In genomic region chr4:127170866-127171265, GRCm38 (mm10) we compare ENCODE assay signal across 15 mouse cellular contexts. TPM values are rescaled to one million over a fixed set of nuclear protein-coding genes. Genes with fewer than 3 reads are reported as not detected.
DNase-seq lines count a peak whose midpoint lies in the region; ATAC-seq and TF ChIP-seq lines count a peak whose summit lies in the region.
"Had no signal": no experiment of that assay in that cellular context is flagged by ENCODE, and none has a peak within 500 bp of the region (broad histone marks: within the 10 kb centered on the region; RNA-seq: fewer than 3 reads in every experiment).

No protein-coding gene starts in this region.

- peaks cover 21% of the 10 kb centered on the region for H3K4me1 ChIP-seq in forebrain, embryonic 14.5 days (ENCODE audit: control insufficient read depth, insufficient read depth, low read length)
- peaks cover 26% of the 10 kb centered on the region for H3K4me1 ChIP-seq in forebrain, embryonic 10.5 days
- peaks cover 21% of the 10 kb centered on the region; the same call in 1 of the 2 replicates for H3K4me1 ChIP-seq in midbrain, postnatal 0 days (ENCODE audit: insufficient read depth, low read length)

- H3K36me3 ChIP-seq in forebrain, embryonic 14.5 days (ENCODE audit: control insufficient read depth, insufficient read depth, low read length), result no peaks in the 10 kb centered on the region
- H3K36me3 ChIP-seq in forebrain, embryonic 10.5 days (replicated peaks), result no peaks in the 10 kb centered on the region
- H3K36me3 ChIP-seq in midbrain, postnatal 0 days (ENCODE audit: insufficient read depth, low read length), result no peaks in the 10 kb centered on the region
- H3K36me3 ChIP-seq: heart, embryonic 10.5 days had no signal

- H3K4me2 ChIP-seq in forebrain, embryonic 14.5 days (ENCODE audit: low read length), result peak overlapping the region; percentile 16; the same call in 1 of the 2 replicates
- H3K4me2 ChIP-seq in midbrain, postnatal 0 days (ENCODE audit: low read depth, low read length, poor library complexity, severe bottlenecking), result peak overlapping the region; percentile 38
- H3K4me2 ChIP-seq: liver, embryonic 11.5 days had no signal

- no peak overlapping the region for H3K9ac ChIP-seq in forebrain, embryonic 14.5 days (ENCODE audit: low read length)
- H3K9ac ChIP-seq in midbrain, postnatal 0 days (replicated peaks; ENCODE audit: low read length, poor library complexity, severe bottlenecking), result no peak overlapping the region; the same call in 1 of the 2 replicates

- no peak overlapping the region for H3K4me3 ChIP-seq in forebrain, embryonic 14.5 days (ENCODE audit: low read depth, low read length)
- no peak overlapping the region for H3K4me3 ChIP-seq in forebrain, embryonic 10.5 days
- no peak overlapping the region for H3K4me3 ChIP-seq in midbrain, postnatal 0 days (ENCODE audit: low read depth, low read length)
- H3K4me3 ChIP-seq: heart, embryonic 10.5 days had no signal

- no peaks in the 10 kb centered on the region for H3K9me3 ChIP-seq in forebrain, embryonic 14.5 days (replicated peaks; ENCODE audit: control insufficient read depth, low read length)
- no peaks in the 10 kb centered on the region for H3K9me3 ChIP-seq in forebrain, embryonic 10.5 days
- H3K9me3 ChIP-seq in midbrain, postnatal 0 days (ENCODE audit: low read length), result no peaks in the 10 kb centered on the region
- H3K9me3 ChIP-seq: heart, embryonic 10.5 days had no signal

- 18% methylated on average over 5 of the region's 5 CpGs for WGBS in forebrain, embryonic 14.5 days
- 55% methylated on average over 5 of the region's 5 CpGs for WGBS in forebrain, embryonic 10.5 days
- WGBS in midbrain, postnatal 0 days, result 24% methylated on average over 5 of the region's 5 CpGs

- no peak overlapping the region for H3K27ac ChIP-seq in forebrain, embryonic 14.5 days (ENCODE audit: low read depth, low read length)
- H3K27ac ChIP-seq in forebrain, embryonic 10.5 days, result no peak overlapping the region
- no peak overlapping the region for H3K27ac ChIP-seq in midbrain, postnatal 0 days (ENCODE audit: low read depth, low read length)
- H3K27ac ChIP-seq: heart, embryonic 10.5 days had no signal

- DNase-seq in forebrain, embryonic 14.5 days (ENCODE audit: low spot score), result peak; percentile 69
- DNase-seq in forebrain, embryonic 10.5 days (ENCODE audit: extremely low spot score, low spot score), result no peak
- peak; percentile 91 for DNase-seq in brain, adult 2 months (ENCODE audit: low read depth, low spot score)
- DNase-seq in frontal cortex, adult 2 months (ENCODE audit: extremely low spot score in 1 of 2, low spot score in 1 of 2), result peak; percentile 59 to 86
- DNase-seq in midbrain, postnatal 0 days (ENCODE audit: low spot score), result peak; percentile 62
- DNase-seq in yolk sac, embryonic 10.5 days (ENCODE audit: low spot score), result no peak
- DNase-seq in urinary bladder, adult 2 months (ENCODE audit: low spot score), result no peak
- DNase-seq in Muller cell, postnatal 12 days (ENCODE audit: inconsistent ontology term), result no peak
- DNase-seq: adrenal gland, adult 2 months; lung, postnatal 36 days; thymus, postnatal 36 days had no signal

- H3K27me3 ChIP-seq in forebrain, embryonic 14.5 days (replicated peaks; ENCODE audit: control insufficient read depth, insufficient read depth, low read length), result no peaks in the 10 kb centered on the region; the same call in 1 of the 2 replicates
- peaks cover 75% of the 10 kb centered on the region for H3K27me3 ChIP-seq in forebrain, embryonic 10.5 days (ENCODE audit: poor library complexity, severe bottlenecking)
- H3K27me3 ChIP-seq in midbrain, postnatal 0 days (ENCODE audit: insufficient read depth, low read length), result no peaks in the 10 kb centered on the region

- ATAC-seq in forebrain, embryonic 14.5 days, result no peak; the same call in 1 of the 2 replicates
- no peak for ATAC-seq in midbrain, postnatal 0 days (ENCODE audit: low FRiP score)
- ATAC-seq: inflammation-experienced regulatory T-cells, adult 6 months had no signal

- no peak for TF ChIP-seq CTCF in midbrain, postnatal 0 days (IDR thresholded peaks at IDR 0.05)

RNA-seq across cellular contexts. Expression of gene Dlgap3, which starts 1.9 kb away (rescaled TPM):
- polyA plus RNA-seq in forebrain, embryonic 14.5 days (2014; fragmentation: Nextera tagmentation; extraction: Ambion mirVana), result 8.4 and 10.8 TPM in 2 replicates
- polyA plus RNA-seq in forebrain, embryonic 10.5 days (2016; fragmentation: Nextera tagmentation; extraction: Ambion mirVana), result 1.0 and 1.2 TPM in 2 replicates
- 163 and 186 TPM in 2 replicates for polyA plus RNA-seq in frontal cortex, adult 2 months (2012; rRNA removed)
- 131 and 156 TPM in 2 replicates for total RNA-seq in midbrain, postnatal 0 days (2014; rRNA removed)
- 34.5 and 34.8 TPM in 2 replicates for polyA plus RNA-seq in midbrain, postnatal 0 days (2015; fragmentation: Nextera tagmentation; extraction: Ambion mirVana)
- 0.16 and 0.18 TPM in 2 replicates for polyA plus RNA-seq in urinary bladder, adult 2 months (2012; rRNA removed)
- total RNA-seq: common myeloid progenitor, adult 5-6 weeks had no signal
- polyA plus RNA-seq: inflammation-experienced regulatory T-cells, adult 6 months had no signal

RNA-seq across cellular contexts. Expression of gene Tmem35b, which starts 47.4 kb away (rescaled TPM):
- polyA plus RNA-seq in forebrain, embryonic 14.5 days (2014; fragmentation: Nextera tagmentation; extraction: Ambion mirVana), result 12.0 and 13.0 TPM in 2 replicates
- 13.4 and 13.5 TPM in 2 replicates for polyA plus RNA-seq in forebrain, embryonic 10.5 days (2016; fragmentation: Nextera tagmentation; extraction: Ambion mirVana)
- polyA plus RNA-seq in frontal cortex, adult 2 months (2012; rRNA removed), result 10.6 and 11.3 TPM in 2 replicates
- 2.4 and 5.4 TPM in 2 replicates for total RNA-seq in midbrain, postnatal 0 days (2014; rRNA removed)
- polyA plus RNA-seq in midbrain, postnatal 0 days (2015; fragmentation: Nextera tagmentation; extraction: Ambion mirVana), result 12.8 and 14.0 TPM in 2 replicates
- polyA plus RNA-seq in urinary bladder, adult 2 months (2012; rRNA removed), result 25.7 and 29.8 TPM in 2 replicates

Comparison
In these comparisons a context has a peak if more than half of its experiments do, and no peak if none do; other contexts are left out.
1. DNase-seq: peak in forebrain, embryonic 14.5 days (single experiment), brain, adult 2 months (single experiment), frontal cortex, adult 2 months (2 of 2) and midbrain, postnatal 0 days (single experiment); none in forebrain, embryonic 10.5 days (single experiment), yolk sac, embryonic 10.5 days (single experiment), urinary bladder, adult 2 months (single experiment) and Muller cell, postnatal 12 days (single experiment).